Mouse (Mus musculus): Measurements from ENCODE around the gene Catspere2.
"Not testable (repeated sequence)": the region's sequence is repeated elsewhere in the genome, so short reads cannot be mapped to it uniquely, and the experiment has no call there.

The Catspere2 gene

GRCm38 (mm10) chr1:177983024-177983450 lies at the start of gene Catspere2:
TSS of gene Catspere2 (plus strand) at chr1:177983423.
- DNase-seq (ENCODE audit: low read depth, low spot score) = peak; percentile 97

- DNase-seq (ENCODE audit: low read depth, low spot score) = peak; percentile 47
Measured at GRCm38 (mm10) chr1:177940422-177940977, 42.7 kb upstream of the Catspere2 start.

GRCm38 (mm10) chr1:177981276-177981675 lies 1.9 kb upstream of the Catspere2 start:
- no peak for DNase-seq (ENCODE audit: low read depth, low spot score)

- DNase-seq (ENCODE audit: low read depth, low spot score) = not testable (repeated sequence)
Measured at GRCm38 (mm10) chr1:177983582-177983981, 359 bp downstream of the Catspere2 start.

GRCm38 (mm10) chr1:177984206-177984605 lies 983 bp downstream of the Catspere2 start:
- DNase-seq (ENCODE audit: low read depth, low spot score) = no peak

- DNase-seq (ENCODE audit: low read depth, low spot score) = not testable (repeated sequence)
Measured at GRCm38 (mm10) chr1:177987476-177987875, 4.3 kb downstream of the Catspere2 start.

GRCm38 (mm10) chr1:178072798-178073197 lies 89.6 kb downstream of the Catspere2 start:
- DNase-seq (ENCODE audit: low read depth, low spot score) = peak; percentile 13

- DNase-seq (ENCODE audit: low read depth, low spot score) = not testable (repeated sequence)
Measured at GRCm38 (mm10) chr1:178097865-178098264, 114.6 kb downstream of the Catspere2 start.

- not testable (repeated sequence) for DNase-seq (ENCODE audit: low read depth, low spot score)
Measured at GRCm38 (mm10) chr1:178108514-178108913, 125.3 kb downstream of the Catspere2 start.

GRCm38 (mm10) chr1:178122236-178122635 lies 139.0 kb downstream of the Catspere2 start:
- not testable (repeated sequence) for DNase-seq (ENCODE audit: low read depth, low spot score)

GRCm38 (mm10) chr1:178134288-178134687 lies 151.1 kb downstream of the Catspere2 start:
- no peak for DNase-seq (ENCODE audit: low read depth, low spot score)

GRCm38 (mm10) chr1:178146513-178146912 lies 163.3 kb downstream of the Catspere2 start:
- DNase-seq (ENCODE audit: low read depth, low spot score) = peak; percentile 60

- DNase-seq (ENCODE audit: low read depth, low spot score) = peak; percentile 46
Measured at GRCm38 (mm10) chr1:178146915-178147314, 163.7 kb downstream of the Catspere2 start.

- DNase-seq (ENCODE audit: low read depth, low spot score) = no peak
Measured at GRCm38 (mm10) chr1:178182251-178182650, 199.0 kb downstream of the Catspere2 start.

GRCm38 (mm10) chr1:178185591-178185990 lies 202.4 kb downstream of the Catspere2 start:
- no peak for DNase-seq (ENCODE audit: low read depth, low spot score)

- DNase-seq (ENCODE audit: low read depth, low spot score) = peak; percentile 99
Measured at GRCm38 (mm10) chr1:178187216-178187791, 204.1 kb downstream of the Catspere2 start, which contains the start of gene Desi2. TSS of gene Desi2 (plus strand) at chr1:178187417.

- DNase-seq (ENCODE audit: low read depth, low spot score) = peak; percentile 52
Measured at GRCm38 (mm10) chr1:178187810-178188209, 204.6 kb downstream of the Catspere2 start.

GRCm38 (mm10) chr1:178188386-178188785 lies 205.2 kb downstream of the Catspere2 start:
- DNase-seq (ENCODE audit: low read depth, low spot score) = peak; percentile 21

- no peak for DNase-seq (ENCODE audit: low read depth, low spot score)
Measured at GRCm38 (mm10) chr1:178205701-178206325, 222.6 kb downstream of the Catspere2 start.

- DNase-seq (ENCODE audit: low read depth, low spot score) = not testable (repeated sequence)
Measured at GRCm38 (mm10) chr1:178207856-178208255, 224.6 kb downstream of the Catspere2 start.

- DNase-seq (ENCODE audit: low read depth, low spot score) = no peak
Measured at GRCm38 (mm10) chr1:178209966-178210365, 226.7 kb downstream of the Catspere2 start.

GRCm38 (mm10) chr1:178217157-178217556 lies 233.9 kb downstream of the Catspere2 start:
- peak; percentile 87 for DNase-seq (ENCODE audit: low read depth, low spot score)

- peak; percentile 81 for DNase-seq (ENCODE audit: low read depth, low spot score)
Measured at GRCm38 (mm10) chr1:178218305-178218704, 235.1 kb downstream of the Catspere2 start.
